Mouse (Mus musculus) neural tube, postnatal 0 days (tissue): ENCODE data around the gene Mmp28. TPM values are rescaled to one million over a fixed set of nuclear protein-coding genes. Genes with fewer than 3 reads are reported as not detected.

Experiments used
- polyA plus RNA-seq: library from polyadenylated mRNA; unstranded; fragments of >200 nt; fragmentation: Nextera tagmentation; extraction: Ambion mirVana; gene quantifications from 2 replicates; pipeline ENCODE4 v1.2.1, GENCODE M21; 2015

Mmp28 gene
- polyA plus RNA-seq, result 3.4 and 3.7 TPM in 2 replicates

GRCm38 (mm10) chr11:83462711-83463244 is at the start of gene Mmp28:
Gene Mmp28 (minus strand): TSS chr11:83463071.

GRCm38 (mm10) chr11:83472324-83473234 is 9.7 kb upstream of the Mmp28 start, which contains the start of gene Taf15:
Gene Taf15 (plus strand): TSS chr11:83473086.

GRCm38 (mm10) chr11:83437377-83437776 is 25.5 kb downstream of the Mmp28 start, which contains the start of gene 1700020L24Rik:
Gene 1700020L24Rik (plus strand): TSS chr11:83437677.

GRCm38 (mm10) chr11:83429355-83429754 is 33.5 kb downstream of the Mmp28 start, which contains the start of gene Gas2l2:
Gene Gas2l2 (minus strand): TSS chr11:83429455.

GRCm38 (mm10) chr11:83409087-83409754 is 53.6 kb downstream of the Mmp28 start, which contains the start of gene Rasl10b:
Gene Rasl10b (plus strand): TSS chr11:83409137.

Other genes starting within 250 kb of the Mmp28 start
- gene Slfn14, start 176.3 kb downstream of the Mmp28 start, polyA plus RNA-seq, result not detected in 2 replicates
- 71.7 and 77.4 TPM in 2 replicates for gene Ap2b1, start 164.0 kb downstream of the Mmp28 start, polyA plus RNA-seq
- gene Pex12, start 160.5 kb downstream of the Mmp28 start, polyA plus RNA-seq, result 11.0 and 11.5 TPM in 2 replicates
- 61.6 and 64.0 TPM in 2 replicates for gene Rasl10b, start 53.9 kb downstream of the Mmp28 start, polyA plus RNA-seq
- 0.75 and 0.96 TPM in 2 replicates for gene Gas2l2, start 33.6 kb downstream of the Mmp28 start, polyA plus RNA-seq
- gene 1700020L24Rik, start 25.4 kb downstream of the Mmp28 start, polyA plus RNA-seq, result 0.43 and 0.75 TPM in 2 replicates
- gene Taf15, start 10.0 kb upstream of the Mmp28 start, polyA plus RNA-seq, result 11.8 and 12.4 TPM in 2 replicates
- gene Heatr9, start 59.1 kb upstream of the Mmp28 start, polyA plus RNA-seq, result not detected in 2 replicates
- gene Ccl5, start 67.4 kb upstream of the Mmp28 start, polyA plus RNA-seq, result 0.97 TPM in 1 of 2 replicates, not detected in the other
- 4.3 and 5.3 TPM in 2 replicates for gene Ccl9, start 115.6 kb upstream of the Mmp28 start, polyA plus RNA-seq
- 7.3 and 8.0 TPM in 2 replicates for gene Ccl6, start 130.0 kb upstream of the Mmp28 start, polyA plus RNA-seq
- gene Rpl9-ps1, start 182.6 kb upstream of the Mmp28 start, polyA plus RNA-seq, result not detected in 2 replicates
- 1.6 and 2.7 TPM in 2 replicates for gene Ccl3, start 186.3 kb upstream of the Mmp28 start, polyA plus RNA-seq
- gene Ccl4, start 199.5 kb upstream of the Mmp28 start, polyA plus RNA-seq, result 1.9 TPM in 2 replicates
- gene Wfdc17, start 240.9 kb upstream of the Mmp28 start, polyA plus RNA-seq, result 4.1 and 5.1 TPM in 2 replicates
- not detected in 2 replicates for gene Wfdc18, start 245.9 kb upstream of the Mmp28 start, polyA plus RNA-seq